Mouse (Mus musculus): ENCODE measurements at regions not wholly inside any gene's neighbourhood (a gene's known extent, or its start where the extent isn't known, plus 50 kb on each side); places are given as distances from the start of the nearest gene placed in this dataset.
A peak's percentile ranks its signal among the peaks of the same experiment; 100 is the strongest.

DNA sequence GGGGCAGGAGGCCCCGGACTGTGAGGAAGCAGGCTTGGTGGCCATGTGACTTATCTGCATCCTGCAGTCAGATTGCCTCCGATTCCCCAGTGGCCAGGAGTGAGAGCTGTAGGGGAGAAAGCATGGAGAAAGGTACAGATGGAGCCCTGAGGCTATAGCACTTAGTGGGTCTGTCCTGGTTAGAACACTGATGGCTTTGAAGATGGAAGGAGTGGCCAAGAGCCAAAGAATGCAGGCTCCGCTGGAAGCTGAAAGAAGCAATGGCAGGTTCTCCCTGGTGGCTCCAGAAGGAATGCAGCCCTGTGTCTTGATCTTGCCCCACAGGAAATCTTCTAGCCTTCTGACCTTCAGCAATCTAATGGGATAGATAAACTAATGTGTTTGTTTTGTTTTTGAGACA lies 926.3 kb downstream of the 4930447A16Rik start:
- DNase-seq (ENCODE audit: low spot score in 2 of 2): no peak

GRCm38 (mm10) chr15:38353371-38353770 lies 928.0 kb downstream of the 4930447A16Rik start:
- DNase-seq (ENCODE audit: low spot score in 2 of 2): no peak

DNA sequence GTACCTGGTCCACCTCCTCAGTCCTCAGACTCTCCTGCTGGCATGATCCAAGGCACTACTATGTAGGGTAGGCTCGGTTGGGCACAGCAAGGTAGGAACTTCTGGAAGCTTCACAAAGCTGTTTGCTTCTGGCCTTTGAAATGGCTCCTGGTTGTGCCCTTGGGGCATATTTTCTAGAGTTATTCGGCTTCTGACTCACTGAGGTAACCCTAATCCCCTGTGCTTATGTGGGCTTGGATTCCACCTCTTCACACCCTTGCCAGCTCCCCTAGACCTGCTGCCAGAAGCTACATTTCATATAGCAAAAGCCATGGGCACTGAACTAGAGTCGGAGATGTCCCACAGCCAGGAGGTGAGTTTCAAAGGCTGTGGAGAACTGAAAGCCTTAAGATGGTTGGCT lies 933.7 kb downstream of the 4930447A16Rik start:
- no peak for DNase-seq (ENCODE audit: low spot score in 2 of 2)

DNA sequence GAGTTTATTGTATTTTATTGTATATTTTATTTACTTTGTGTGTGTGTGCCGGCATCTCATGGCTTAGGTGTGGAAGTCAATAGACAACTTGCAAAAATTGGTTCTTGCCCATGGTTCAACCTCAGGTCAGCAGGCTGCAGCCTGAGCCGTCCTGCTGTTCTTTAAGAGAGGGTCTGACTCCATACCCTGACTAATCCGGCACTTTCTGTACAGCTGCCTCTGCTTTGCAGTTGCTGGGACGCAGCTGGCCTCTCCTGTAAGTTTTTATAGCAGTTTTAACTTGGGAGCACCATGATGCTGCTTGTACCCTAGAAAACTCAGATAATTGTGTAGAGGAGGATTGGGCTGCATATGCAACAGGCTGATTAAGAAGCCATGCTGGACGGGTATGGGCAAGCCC lies 938.2 kb downstream of the 4930447A16Rik start:
- no peak for DNase-seq (ENCODE audit: low spot score in 2 of 2)

GRCm38 (mm10) chr15:38364014-38364413 lies 938.7 kb downstream of the 4930447A16Rik start:
- no peak for DNase-seq (ENCODE audit: low spot score in 2 of 2)

DNA sequence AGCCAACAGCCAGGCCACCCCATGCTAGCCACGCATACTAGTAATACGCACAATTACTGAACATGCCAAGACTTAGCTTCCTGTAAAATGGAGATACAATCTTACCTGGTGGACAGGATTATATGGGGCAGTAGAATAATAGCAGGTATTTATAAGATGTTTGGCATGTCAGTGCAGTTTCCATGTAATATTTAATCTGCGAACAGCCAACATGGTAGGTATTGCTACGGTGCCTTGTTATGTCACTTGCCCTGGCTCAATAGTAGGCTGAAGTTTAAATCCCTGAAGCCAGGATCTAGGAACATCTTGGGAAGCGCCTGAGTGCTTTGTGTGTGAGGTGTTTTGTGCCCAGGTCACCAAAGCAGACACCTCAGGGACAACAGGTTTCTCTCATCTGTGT lies 942.3 kb downstream of the 4930447A16Rik start:
- DNase-seq (ENCODE audit: low spot score in 2 of 2): no peak

GRCm38 (mm10) chr15:38368291-38368690 lies 942.9 kb downstream of the 4930447A16Rik start:
- DNase-seq (ENCODE audit: low spot score in 2 of 2): no peak

GRCm38 (mm10) chr15:38371404-38372090 lies 946.2 kb downstream of the 4930447A16Rik start:
- no peak for DNase-seq (ENCODE audit: low spot score in 2 of 2)

DNA sequence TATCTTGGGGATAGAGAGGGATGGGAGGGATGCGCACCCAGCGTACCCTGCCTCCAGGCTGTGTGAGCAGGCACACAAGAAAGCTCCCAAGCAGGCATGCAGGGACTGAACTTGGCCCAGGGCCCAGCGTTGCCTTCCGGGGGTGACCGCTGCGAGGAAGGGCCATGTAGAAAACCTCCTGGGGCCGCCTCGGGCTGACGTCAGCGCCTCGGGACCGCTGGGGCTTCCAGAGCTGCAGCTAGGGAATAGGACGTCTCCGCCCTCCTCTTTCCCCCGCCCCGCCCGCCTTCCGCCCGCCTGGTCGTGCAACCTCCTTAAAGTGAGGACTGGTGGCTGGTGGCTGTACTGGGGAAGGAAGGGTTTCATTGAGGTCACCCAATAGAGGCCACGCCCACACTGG lies 948.4 kb downstream of the 4930447A16Rik start:
- peak; percentile 22 to 41 for DNase-seq (ENCODE audit: low spot score in 2 of 2)

DNA sequence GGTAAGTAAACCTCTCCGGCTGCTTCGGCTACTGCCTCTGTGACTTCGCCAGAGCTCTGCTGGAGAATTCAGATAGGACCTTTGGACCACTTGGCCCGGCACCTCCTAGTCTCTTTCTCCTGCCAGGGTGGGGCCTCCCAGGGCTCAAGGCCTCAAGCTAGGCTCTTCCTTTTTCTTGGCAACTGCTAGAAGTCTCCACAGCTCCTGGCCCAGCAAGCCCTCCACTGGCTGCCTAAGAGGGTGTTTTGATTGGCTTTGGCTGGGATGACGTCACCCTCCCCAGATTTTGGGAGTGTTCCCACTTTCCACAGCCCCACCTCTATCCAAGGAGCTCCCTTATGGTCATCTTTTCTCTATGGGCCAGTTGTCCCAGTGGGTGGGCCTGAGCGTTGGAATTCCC lies 949.4 kb downstream of the 4930447A16Rik start:
- DNase-seq (ENCODE audit: low spot score in 2 of 2): peak; percentile 25 to 26

DNA sequence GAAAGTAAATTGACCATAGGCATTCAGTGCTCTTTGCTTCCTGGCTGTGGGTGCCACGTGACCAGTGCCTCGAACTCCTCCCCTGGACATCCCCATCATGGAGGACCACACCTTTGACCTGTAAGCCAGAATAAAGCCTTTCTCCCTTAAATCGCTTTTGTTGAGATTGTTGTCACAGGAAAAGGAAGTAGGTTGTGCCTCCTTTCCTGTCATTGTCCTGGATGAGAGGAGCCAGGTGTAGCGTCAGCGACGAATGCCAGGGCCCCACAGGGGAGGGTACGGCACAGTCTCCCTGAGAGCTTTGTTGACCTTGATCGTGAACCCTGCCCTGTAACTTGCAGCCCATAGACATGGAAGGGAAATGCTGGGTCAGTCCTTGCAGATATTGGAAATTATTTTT lies 952.8 kb downstream of the 4930447A16Rik start:
- no peak for DNase-seq (ENCODE audit: low spot score in 2 of 2)

- DNase-seq (ENCODE audit: low spot score in 2 of 2): no peak
Measured at GRCm38 (mm10) chr15:38387617-38388016, 962.3 kb downstream of the 4930447A16Rik start.

DNA sequence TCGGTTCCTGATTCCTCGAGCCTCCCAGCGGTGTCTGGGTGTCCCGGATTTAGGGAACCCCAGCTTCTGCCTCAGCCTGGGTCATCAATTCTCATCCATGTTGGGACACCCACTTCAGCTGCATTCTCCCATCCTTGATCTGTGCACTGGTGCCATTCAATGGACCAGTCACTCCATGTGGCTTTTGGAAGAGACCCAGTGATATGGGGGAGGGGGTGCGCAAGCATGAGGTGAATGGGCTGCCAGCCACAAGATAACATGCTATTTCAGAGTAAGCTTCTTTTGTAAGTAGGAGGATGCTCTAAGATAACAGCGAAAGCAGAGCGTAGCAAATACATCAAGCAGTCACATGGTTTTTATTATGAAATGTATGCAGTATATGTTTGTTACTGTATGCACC lies 963.1 kb downstream of the 4930447A16Rik start:
- no peak for DNase-seq (ENCODE audit: low spot score in 2 of 2)

DNA sequence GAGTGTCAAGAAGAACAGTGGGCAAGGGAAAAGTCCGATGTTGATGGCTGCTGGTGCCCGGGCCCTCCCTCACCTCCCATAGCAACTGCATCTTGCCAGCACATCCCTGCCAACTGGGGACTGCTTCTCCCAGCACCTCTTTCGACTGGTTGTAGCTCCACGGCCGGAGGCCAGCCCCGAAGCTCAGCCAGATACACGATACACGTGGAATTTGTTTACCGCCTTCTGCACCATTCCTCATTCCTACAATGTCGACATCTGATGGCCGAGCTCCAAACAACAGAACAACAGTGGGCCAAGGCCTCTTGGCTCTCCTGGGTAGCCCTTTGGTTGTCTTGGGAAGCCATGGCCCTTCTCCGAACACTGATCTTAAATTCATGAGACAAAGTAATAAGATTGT lies 965.1 kb downstream of the 4930447A16Rik start:
- DNase-seq (ENCODE audit: low spot score in 2 of 2): no peak

DNA sequence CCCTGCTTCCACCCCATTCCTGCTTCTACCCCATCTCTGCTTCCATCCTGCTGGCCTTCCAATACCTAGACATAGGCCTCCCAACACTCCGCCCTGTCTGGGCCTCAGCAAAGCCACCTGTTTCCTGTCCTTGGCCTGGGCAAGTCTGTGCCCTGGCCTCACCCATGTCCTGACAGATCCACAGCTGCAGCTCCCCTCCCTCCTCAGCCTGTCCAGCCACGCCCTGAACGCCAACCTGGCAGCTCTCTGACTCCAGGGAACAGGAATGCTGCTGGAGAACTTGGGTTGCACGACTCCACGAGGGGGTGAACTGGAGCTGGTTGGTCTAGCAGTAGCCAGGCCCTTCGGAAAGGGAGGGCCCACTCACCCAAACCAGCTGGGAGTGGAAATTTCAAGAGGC lies 966.1 kb downstream of the 4930447A16Rik start:
- DNase-seq (ENCODE audit: low spot score in 2 of 2): no peak

DNA sequence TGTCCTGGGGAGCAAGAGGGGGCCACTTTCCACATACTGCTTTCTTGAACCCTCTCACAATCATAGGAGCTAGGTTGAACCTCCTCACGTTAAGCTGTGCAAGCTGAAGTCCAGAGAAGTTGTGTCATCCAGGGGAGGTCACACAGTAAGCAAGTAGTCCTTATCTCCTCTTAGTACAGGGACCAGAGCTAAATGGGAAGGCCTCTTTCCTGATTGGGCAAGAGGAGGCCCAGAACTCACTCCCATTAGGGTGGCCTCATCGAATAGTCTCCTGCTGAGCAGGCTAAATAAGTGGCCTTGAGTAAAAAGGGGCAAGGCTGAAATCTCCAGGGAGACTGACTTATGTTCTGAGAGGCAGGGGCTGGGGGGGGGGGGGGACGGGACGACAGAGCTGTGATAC lies 966.5 kb downstream of the 4930447A16Rik start:
- no peak for DNase-seq (ENCODE audit: low spot score in 2 of 2)

GRCm38 (mm10) chr15:38392441-38393149 lies 967.2 kb downstream of the 4930447A16Rik start:
- DNase-seq (ENCODE audit: low spot score in 2 of 2): no peak

- DNase-seq (ENCODE audit: low spot score in 2 of 2): no peak
Measured at GRCm38 (mm10) chr15:38398852-38399251, 973.5 kb downstream of the 4930447A16Rik start.

GRCm38 (mm10) chr15:38402762-38403161 lies 977.4 kb downstream of the 4930447A16Rik start:
- DNase-seq (ENCODE audit: low spot score in 2 of 2): no peak

DNA sequence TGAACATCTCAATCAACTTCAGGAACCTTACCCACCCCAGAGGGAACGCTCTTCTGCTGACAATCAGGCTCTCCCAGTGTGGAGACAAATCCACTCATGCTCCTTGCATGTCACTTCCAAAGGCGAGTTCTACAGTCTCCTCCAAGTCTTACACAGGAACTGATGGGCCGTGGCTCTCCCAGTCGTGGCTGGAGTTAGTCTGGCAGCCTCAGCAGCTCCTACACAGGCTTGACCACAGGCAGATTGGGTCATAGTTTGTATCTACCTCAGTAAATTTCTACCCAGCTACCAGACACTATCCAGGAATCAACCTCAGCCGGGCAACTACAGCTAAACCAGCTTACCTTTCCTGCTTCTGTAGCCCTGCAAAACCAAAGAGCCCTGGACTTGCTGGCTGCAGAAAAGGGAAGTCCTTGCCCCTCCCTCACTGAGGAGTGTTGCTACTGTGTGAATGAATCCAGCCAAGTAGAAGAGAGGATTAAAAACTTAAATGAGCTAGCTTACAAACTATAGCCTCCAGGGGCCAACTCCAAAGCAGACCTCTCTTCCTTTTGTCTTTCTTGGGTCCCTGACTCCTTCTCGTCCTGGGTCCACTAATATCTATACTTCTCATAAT lies 978.5 kb downstream of the 4930447A16Rik start:
- DNase-seq (ENCODE audit: low spot score in 2 of 2): no peak

DNA sequence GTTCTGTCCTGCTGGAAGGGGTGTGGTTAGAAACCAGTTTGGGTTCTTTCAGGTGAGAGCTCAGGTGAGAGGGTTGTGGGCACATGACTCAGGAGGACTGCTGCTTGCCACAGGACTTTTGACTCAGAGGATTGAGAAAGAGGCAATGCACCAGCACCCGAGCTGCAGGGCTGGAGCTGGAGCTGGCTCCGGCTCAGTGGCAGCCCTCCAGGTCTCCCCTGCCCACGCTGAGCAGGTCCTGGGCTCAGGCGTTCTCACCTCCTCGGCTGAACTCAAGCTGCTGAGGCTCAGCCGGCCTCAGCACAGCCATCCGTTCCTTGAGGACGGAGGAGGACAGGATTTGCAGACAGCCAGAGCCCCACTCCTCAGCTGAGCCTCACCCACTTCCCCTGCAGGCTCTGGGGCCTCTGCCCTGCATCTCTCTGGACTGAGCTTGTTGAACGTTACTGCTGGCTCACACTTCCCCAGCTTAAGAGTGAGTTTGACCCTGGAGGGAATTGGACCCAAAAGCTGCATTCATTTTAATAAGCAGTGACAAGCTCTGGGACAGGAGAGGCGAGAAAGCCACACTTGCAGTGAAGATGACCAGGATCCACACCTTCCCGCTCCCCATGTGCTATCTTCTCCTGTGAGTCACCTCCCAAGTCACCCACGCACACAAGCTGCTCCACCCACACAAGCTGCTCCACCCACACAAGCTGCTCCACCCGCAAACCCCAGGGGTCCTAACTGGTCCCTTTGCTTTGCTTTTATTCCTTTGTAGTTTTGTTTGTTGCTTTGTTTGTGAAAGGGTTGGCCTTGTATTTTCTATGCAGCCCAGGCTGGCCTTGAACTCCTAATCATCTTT lies 981.0 kb downstream of the 4930447A16Rik start:
- DNase-seq (ENCODE audit: low spot score in 2 of 2): no peak

DNA sequence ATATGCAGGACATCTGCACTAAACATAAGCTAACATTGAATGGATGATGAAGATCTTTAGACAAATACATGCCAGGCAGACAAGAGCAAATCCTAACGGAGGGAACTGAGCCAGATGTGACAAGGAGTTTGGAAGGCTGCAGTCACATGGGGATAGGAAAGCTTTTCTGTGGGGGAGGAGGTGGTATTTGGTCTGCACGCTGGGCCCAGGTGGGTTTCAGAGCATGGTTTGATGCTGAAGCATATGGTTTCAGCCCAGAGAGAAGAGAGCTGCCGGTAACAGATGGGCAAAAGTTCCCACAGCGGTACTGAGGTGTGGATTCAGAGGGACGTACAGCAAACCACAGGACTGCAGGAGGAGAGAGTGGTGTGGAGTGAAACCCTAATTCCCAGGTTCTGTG lies 982.1 kb downstream of the 4930447A16Rik start:
- no peak for DNase-seq (ENCODE audit: low spot score in 2 of 2)

Measured in layer of hippocampus, adult 8-10 months (tissue).